Mouse (Mus musculus) limb, embryonic 15.5 days (tissue): ENCODE results near the gene Leng9. TPM values are rescaled to one million over a fixed set of nuclear protein-coding genes. Genes with fewer than 3 reads are reported as not detected.
"Not testable (repeated sequence)": the region's sequence is repeated elsewhere in the genome, so short reads cannot be mapped to it uniquely, and the experiment has no call there.

ENCODE experiments used
- ATAC-seq: fragments of 200-750 bp; cut with Nextera tagmentation; 2 replicates; pipeline ENCODE4 v1.8.0; 2017; ENCODE audit warnings: low read depth, moderate TSS enrichment; ENCODE audit not compliant: insufficient number of reproducible peaks, low FRiP score, low TSS enrichment
- H3K27ac ChIP-seq: fragments of 300-500 bp; sonication (generic); 2 replicates; pipeline ENCODE4 v1.5.1; 2015; ENCODE audit warnings: moderate library complexity, mild to moderate bottlenecking, inconsistent platforms
- H3K27me3 ChIP-seq: fragments of 300-500 bp; sonication (generic); 2 replicates; pipeline ENCODE4 v1.6.1; 2015; ENCODE audit warnings: inconsistent platforms
- H3K36me3 ChIP-seq: fragments of 300-500 bp; sonication (generic); 2 replicates; pipeline ENCODE4 v1.6.1; 2015; ENCODE audit warnings: inconsistent platforms
- H3K4me1 ChIP-seq: fragments of 300-500 bp; sonication (generic); 2 replicates; pipeline ENCODE4 v1.6.1; 2015; ENCODE audit warnings: inconsistent platforms
- H3K4me2 ChIP-seq: fragments of 300-500 bp; sonication (generic); 2 replicates; pipeline ENCODE4 v1.6.1; 2015; ENCODE audit warnings: mild to moderate bottlenecking, inconsistent platforms
- H3K4me3 ChIP-seq: fragments of 300-500 bp; sonication (generic); 2 replicates; pipeline ENCODE4 v1.5.1; 2015; ENCODE audit warnings: mild to moderate bottlenecking, inconsistent platforms
- H3K9ac ChIP-seq: fragments of 300-500 bp; sonication (generic); 2 replicates; pipeline ENCODE4 v1.6.1; 2015; ENCODE audit warnings: inconsistent platforms
- H3K9me3 ChIP-seq: fragments of 300-500 bp; sonication (generic); 2 replicates; pipeline ENCODE4 v1.6.1; 2016; ENCODE audit warnings: inconsistent platforms
- WGBS: fragments of 180-500 bp; shearing (Covaris S2); methylation state at CpG from one replicate; pipeline ENCODE4 v1.1.7; 2015; 5-methylcytosine and 5-hydroxymethylcytosine counted together
- polyA plus RNA-seq: library from polyadenylated mRNA; unstranded; fragments of >200 nt; fragmentation: Nextera tagmentation; extraction: Ambion mirVana; gene quantifications from 2 replicates; pipeline ENCODE4 v1.2.1, GENCODE M21; 2015

Leng9 gene
- 5.4 and 6.2 TPM in 2 replicates for polyA plus RNA-seq

DNA sequence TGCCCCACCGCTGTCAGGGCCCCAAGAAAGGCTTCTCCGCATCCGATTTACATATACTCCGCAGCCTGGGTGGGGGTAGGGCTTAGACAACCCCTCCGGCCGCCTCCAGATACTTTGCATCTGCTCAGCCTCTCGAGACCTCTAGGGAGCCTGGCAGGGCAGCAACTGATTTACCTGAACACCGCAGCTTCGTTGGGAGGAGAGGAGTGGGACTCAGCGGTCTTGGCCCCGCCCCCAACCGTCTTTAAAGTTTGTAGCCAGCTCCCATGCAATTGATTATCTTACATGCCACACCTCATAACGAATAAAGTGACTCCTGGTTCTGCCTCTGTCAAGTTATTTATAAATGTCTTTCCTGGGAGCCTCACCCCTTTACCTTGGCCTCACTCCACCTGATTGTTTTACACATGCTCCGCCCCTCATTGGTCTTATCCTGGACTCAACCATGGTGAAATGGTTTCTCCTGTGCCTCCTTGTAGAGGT is at the start of gene Leng9:
Gene Leng9, minus strand, starts transcription at position 316 of the 483 bp plus-strand sequence.
- Histone ChIP-seq H3K27me3 (peaks cover 6% of the 10 kb centered on the region; the same call in 1 of the 2 replicates), H3K9ac (peak within 1 kb of the TSS; percentile 82), H3K36me3 (peaks cover 34% of the 10 kb centered on the region), H3K27ac (peak within 1 kb of the TSS; percentile 98), H3K4me2 (peak within 1 kb of the TSS; percentile 79), H3K4me1 (peaks cover 41% of the 10 kb centered on the region), H3K4me3 (peak within 1 kb of the TSS; percentile 71), H3K9me3 (no peaks in the 10 kb centered on the region)
- 3% methylated on average over 14 of the region's 14 CpGs for WGBS
- ATAC-seq = 0 out of 2 replicates have a peak, but pooled peaks have one; percentile 15

DNA sequence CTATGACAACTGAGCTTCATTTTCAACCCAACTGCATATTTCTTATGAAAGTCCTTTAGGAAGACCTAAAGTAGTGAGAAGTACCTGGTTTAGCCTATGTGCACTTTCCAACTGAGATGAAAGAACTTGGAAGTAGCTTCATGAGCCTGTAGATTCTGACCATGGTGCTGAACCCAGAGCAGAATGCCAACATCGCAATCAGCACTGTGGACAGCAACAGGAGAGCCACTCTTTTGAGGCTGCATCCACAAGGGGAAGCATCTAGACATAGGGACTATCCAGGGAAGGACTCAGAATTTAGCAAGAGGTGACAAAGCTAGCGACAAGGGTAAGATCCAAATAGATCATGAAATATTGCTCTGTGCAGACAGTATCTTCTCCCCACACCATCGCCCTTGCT is 28.3 kb upstream of the Leng9 start:
- no peaks in the 10 kb centered on the region for H3K4me1 ChIP-seq
- no peak overlapping the region for H3K27ac ChIP-seq
- H3K36me3 ChIP-seq = no peaks in the 10 kb centered on the region
- no peak for ATAC-seq
- no peaks in the 10 kb centered on the region for H3K27me3 ChIP-seq
- H3K4me3 ChIP-seq = no peak overlapping the region
- H3K9ac ChIP-seq = no peak overlapping the region
- no peak overlapping the region for H3K4me2 ChIP-seq
- WGBS = 47% methylated on average over 3 of the region's 3 CpGs
- no peaks in the 10 kb centered on the region for H3K9me3 ChIP-seq

DNA sequence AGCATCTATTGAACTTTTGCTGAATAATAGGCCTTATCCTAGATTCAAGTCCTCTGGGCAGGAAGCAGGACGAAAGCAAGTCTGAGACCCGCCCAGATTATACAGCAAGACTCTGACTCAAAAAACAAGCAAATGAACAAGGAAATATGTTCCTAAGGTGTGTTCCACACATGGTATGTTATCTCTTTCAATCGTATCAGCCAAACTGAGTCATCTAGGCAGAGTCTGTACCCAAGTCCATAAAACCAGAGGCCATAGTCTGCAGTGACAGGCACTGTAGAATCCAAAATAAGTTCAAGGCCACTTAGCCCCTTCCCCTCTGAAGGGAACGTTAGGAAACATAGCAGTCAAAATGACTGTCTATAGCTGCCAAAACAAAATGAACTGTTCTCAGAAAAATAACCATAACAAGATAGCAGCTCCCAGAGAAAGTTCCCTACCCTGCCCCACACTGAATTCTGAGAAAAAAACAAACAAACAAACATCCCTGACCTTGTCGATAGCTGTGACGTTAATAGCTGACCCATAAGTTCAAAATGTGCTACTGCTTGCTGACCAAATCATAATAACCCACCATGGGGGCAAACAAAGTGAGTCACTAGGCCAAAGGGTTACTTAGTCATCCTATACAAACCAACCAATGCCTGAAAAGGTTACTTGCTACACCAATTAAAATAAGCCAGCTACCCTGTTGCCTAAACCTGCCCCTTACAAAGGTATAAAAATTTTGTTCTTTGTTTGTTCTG is 20.2 kb upstream of the Leng9 start:
- peaks cover 2% of the 10 kb centered on the region for H3K4me1 ChIP-seq
- H3K9ac ChIP-seq = no peak overlapping the region
- H3K27ac ChIP-seq = no peak overlapping the region
- 82% methylated on average over 6 of the region's 6 CpGs for WGBS
- no peak overlapping the region for H3K4me3 ChIP-seq
- no peak for ATAC-seq
- H3K27me3 ChIP-seq = no peaks in the 10 kb centered on the region
- H3K4me2 ChIP-seq = no peak overlapping the region
- H3K36me3 ChIP-seq = no peaks in the 10 kb centered on the region
- H3K9me3 ChIP-seq = no peaks in the 10 kb centered on the region

DNA sequence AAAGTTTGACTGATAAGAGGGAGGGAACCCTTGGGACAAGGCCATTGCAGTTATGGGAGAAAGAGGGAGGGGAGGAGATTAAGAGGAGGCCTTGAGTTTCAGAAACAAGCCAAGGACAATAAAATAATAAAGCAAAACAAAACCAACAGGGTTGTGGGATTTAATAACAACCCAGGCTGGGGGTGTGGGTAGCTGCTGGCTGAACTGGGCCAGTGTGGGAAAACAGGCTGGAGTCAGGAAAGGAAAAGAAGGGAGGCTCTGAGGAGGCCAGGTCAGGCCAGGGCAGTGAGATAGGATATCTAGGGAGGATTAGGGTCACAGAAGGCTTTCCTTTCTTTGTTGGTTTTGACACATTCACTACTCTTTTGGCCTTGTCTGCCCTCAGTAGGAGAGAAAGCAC is 16.9 kb upstream of the Leng9 start:
- no peak overlapping the region for H3K9ac ChIP-seq
- H3K4me1 ChIP-seq = peaks cover 22% of the 10 kb centered on the region
- H3K27ac ChIP-seq = no peak overlapping the region
- no peak for ATAC-seq
- no peak overlapping the region for H3K4me2 ChIP-seq
- H3K27me3 ChIP-seq = no peaks in the 10 kb centered on the region
- H3K36me3 ChIP-seq = no peaks in the 10 kb centered on the region
- no peaks in the 10 kb centered on the region for H3K9me3 ChIP-seq
- no peak overlapping the region for H3K4me3 ChIP-seq

DNA sequence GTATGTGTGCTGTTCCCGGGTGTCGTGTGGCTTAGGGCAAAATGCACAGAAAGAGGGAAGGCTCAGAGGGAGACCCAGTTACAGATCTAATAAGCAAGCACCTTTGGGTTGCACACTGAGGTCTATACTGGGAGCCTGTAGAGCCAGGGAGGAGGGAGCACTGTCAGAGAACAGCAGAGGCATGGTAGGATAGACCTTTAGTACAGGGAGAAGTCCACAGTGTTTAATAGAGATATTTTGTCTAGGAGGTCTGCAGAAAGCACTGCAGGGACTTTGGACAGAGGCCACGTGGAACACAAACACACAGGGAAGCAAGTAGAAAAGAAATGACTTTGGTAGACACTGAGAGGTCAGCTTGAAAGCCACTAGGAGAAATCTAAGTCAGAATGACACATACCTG is 15.1 kb upstream of the Leng9 start:
- H3K4me1 ChIP-seq = peaks cover 22% of the 10 kb centered on the region
- 12% methylated on average over 3 of the region's 3 CpGs for WGBS
- H3K4me2 ChIP-seq = peak overlapping the region; percentile 75
- ATAC-seq = no peak
- no peak overlapping the region for H3K9ac ChIP-seq
- no peaks in the 10 kb centered on the region for H3K27me3 ChIP-seq
- 0 out of 2 replicates have a peak, but pooled peaks cover 5% of the 10 kb centered on the region for H3K36me3 ChIP-seq
- peak overlapping the region; percentile 93 for H3K27ac ChIP-seq
- peak overlapping the region; percentile 64 for H3K4me3 ChIP-seq
- H3K9me3 ChIP-seq = no peaks in the 10 kb centered on the region

DNA sequence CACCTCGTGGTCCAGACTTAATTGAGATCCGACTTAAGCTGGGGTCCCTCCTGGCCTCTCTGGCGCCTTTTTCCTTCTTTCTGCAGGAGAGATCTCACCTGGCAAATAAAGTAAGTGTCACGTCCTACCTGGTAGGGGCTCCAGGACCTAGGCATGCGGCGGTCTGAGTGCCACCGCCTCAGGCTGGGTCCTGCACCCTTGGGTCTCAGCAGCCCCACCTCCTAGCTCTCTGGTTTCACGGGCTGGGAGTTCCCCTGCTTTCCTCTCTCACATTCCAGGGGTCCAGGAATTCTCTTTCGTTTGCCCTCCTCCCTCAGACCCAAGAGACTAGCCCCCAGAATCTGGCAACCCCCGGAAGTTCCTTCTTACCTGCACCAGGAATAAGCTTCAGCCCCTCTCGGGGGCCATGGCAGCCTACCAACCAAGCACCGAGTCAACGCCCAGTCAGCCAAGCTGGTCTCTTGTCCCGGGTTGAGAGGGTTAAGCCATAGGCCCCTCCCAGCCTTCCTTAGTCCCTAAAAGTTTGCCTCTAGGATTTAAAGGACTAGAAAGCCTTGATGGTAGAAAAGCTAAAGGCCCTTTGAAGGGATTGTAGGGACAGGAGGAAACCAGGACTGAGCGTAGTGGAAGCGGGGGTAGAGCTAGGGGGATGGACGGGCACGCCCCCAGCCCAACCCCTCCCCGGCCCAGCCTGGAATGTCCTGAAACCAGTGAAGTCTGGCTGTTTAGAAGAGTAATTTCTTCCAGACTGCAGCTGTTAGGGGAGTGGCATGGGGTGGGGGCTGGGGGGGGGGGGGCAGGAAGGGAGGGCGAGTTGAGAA is 14.1 kb upstream of the Leng9 start, which contains the start of gene Cdc42ep5:
Gene Cdc42ep5, minus strand, starts transcription at position 771 of the 821 bp plus-strand sequence.
- Histone ChIP-seq H3K9ac (peak within 1 kb of the TSS; percentile 58), H3K4me2 (peak within 1 kb of the TSS; percentile 75), H3K27ac (peak within 1 kb of the TSS; percentile 93), H3K9me3 (no peaks in the 10 kb centered on the region), H3K36me3 (0 out of 2 replicates have a peak, but pooled peaks cover 5% of the 10 kb centered on the region), H3K27me3 (no peaks in the 10 kb centered on the region), H3K4me3 (peak within 1 kb of the TSS; percentile 64), H3K4me1 (peaks cover 22% of the 10 kb centered on the region)
- peak; percentile 95 for ATAC-seq
- WGBS = 0% methylated on average over 19 of the region's 20 CpGs

DNA sequence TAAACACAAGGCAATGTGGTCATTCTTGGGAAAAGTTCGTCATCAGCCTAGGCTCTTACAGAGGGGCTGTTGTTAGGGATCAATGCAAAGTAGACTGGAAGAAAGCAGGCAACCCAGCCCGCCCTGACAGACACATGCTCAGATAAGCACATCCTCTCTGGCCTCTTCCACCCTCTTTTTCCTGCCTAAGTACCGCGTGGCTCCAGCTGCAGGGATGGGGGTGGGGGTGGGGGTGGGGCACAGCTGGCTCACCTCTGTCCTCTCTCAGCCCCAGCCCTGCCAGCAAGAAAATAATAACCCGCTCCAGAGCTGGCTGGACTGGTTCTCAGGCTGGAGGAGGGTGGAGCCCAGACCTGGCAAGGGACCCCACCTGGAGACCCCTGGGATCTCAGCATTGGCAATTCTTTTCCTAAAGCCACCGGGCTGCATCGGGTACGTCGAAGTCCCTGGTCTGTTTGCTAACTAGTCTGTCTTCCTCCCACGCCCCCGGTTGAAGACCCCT is 13.4 kb upstream of the Leng9 start:
- 1% methylated on average over 11 of the region's 11 CpGs for WGBS
- Histone ChIP-seq H3K4me1 (peaks cover 22% of the 10 kb centered on the region), H3K36me3 (0 out of 2 replicates have a peak, but pooled peaks cover 5% of the 10 kb centered on the region), H3K4me3 (peak overlapping the region; percentile 64), H3K9me3 (no peaks in the 10 kb centered on the region), H3K4me2 (peak overlapping the region; percentile 75), H3K9ac (peak overlapping the region; percentile 58), H3K27ac (peak overlapping the region; percentile 93), H3K27me3 (no peaks in the 10 kb centered on the region)
- ATAC-seq = peak; percentile 25; the same call in 1 of the 2 replicates

DNA sequence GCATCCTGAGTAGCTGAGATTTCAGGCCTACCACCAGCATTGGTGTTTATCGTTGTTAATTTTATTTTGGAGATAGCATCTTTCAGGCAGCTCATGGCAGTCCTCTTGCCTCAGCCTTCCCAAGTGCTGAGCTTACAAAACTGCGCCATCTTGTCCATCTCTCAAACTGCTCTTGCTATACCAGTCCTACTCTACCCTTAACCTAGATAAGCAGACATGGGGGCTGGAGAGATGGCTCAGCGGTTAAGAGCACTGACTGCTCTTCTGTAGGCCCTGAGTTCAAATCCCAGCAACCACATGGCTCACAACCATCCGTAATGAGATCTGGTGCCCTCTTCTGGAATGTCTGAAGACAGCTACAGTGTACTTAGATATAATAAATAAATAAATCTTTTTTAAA is 11.4 kb upstream of the Leng9 start:
- not testable (repeated sequence) for ATAC-seq, H3K27ac ChIP-seq, H3K36me3 ChIP-seq, H3K4me3 ChIP-seq, H3K4me2 ChIP-seq, H3K27me3 ChIP-seq, H3K9me3 ChIP-seq, H3K9ac ChIP-seq
- peaks cover 22% of the 10 kb centered on the region for H3K4me1 ChIP-seq
- 92% methylated on average over 4 of the region's 4 CpGs for WGBS

DNA sequence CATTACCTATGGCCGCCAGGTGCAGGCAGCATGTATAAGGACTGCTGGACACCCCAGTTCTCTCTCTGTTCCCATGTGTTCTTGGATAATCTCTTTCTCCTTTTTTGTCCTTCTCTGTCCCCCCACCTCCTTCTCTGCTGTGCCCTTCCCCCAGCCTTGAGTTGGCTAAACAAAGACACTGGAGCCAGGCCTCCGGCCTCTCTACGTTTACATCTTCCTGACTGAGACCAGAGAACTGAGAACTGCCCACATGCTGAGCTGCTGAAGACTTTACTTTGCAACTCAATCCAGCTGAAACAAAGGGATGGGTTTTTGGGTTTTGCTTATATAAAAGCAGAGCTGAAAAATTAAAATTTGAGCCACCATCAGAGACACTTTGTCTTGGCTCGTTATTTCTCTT is 4.8 kb upstream of the Leng9 start:
- 63% methylated on average over 4 of the region's 4 CpGs for WGBS
- H3K4me1 ChIP-seq = peaks cover 21% of the 10 kb centered on the region
- no peak overlapping the region for H3K9ac ChIP-seq
- peaks cover 6% of the 10 kb centered on the region; the same call in 1 of the 2 replicates for H3K27me3 ChIP-seq
- no peak overlapping the region for H3K4me2 ChIP-seq
- H3K27ac ChIP-seq = no peak overlapping the region
- no peaks in the 10 kb centered on the region for H3K9me3 ChIP-seq
- H3K36me3 ChIP-seq = 0 out of 2 replicates have a peak, but pooled peaks cover 3% of the 10 kb centered on the region
- no peak for ATAC-seq
- H3K4me3 ChIP-seq = no peak overlapping the region

DNA sequence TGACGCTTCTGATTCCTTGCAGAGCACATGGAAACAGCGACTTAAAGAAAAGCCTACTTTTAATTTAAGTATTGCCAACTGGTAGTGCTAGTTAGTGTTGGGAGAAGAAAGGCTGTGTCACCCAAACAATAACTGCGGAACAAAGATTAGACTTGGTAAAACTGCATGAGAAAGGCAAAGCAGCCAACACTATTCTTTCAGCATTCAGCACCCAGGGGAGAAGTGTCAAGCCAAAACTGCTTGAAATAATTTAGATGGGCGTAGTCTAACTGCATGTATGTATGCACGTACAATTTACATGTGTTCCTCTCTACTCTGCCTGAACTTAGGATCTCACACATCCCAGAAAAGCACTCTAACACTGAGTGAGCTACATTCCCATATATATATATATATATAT is 4.2 kb upstream of the Leng9 start:
- peaks cover 23% of the 10 kb centered on the region for H3K4me1 ChIP-seq
- no peak for ATAC-seq
- H3K9me3 ChIP-seq = no peaks in the 10 kb centered on the region
- no peak overlapping the region for H3K4me3 ChIP-seq
- H3K27me3 ChIP-seq = peaks cover 6% of the 10 kb centered on the region; the same call in 1 of the 2 replicates
- no peak overlapping the region for H3K9ac ChIP-seq
- H3K27ac ChIP-seq = no peak overlapping the region
- WGBS = 56% methylated on average over 5 of the region's 5 CpGs
- H3K4me2 ChIP-seq = no peak overlapping the region
- H3K36me3 ChIP-seq = 0 out of 2 replicates have a peak, but pooled peaks cover 3% of the 10 kb centered on the region

DNA sequence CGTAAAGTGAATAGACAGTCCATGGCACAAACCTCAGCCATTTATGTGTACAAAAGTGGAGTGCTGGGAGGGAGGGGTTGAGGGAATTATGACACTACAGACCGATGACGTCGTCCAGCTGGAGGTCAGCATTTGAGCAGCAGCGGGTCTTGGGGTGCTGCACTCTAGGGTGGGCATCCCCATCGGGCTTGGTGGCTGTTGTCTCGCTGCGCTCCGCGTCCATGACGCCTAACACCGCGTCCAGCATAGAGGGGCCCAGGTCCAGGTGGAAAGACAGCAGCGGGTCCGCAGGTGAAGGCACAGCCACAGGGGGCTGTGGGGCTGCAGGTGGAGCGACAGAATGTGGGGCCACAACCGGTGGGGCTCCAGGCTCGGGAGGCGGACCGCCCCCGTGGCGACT is 1.1 kb upstream of the Leng9 start:
- Histone ChIP-seq H3K9ac (no peak overlapping the region), H3K4me3 (no peak overlapping the region), H3K4me2 (no peak overlapping the region), H3K36me3 (peaks cover 23% of the 10 kb centered on the region), H3K4me1 (peaks cover 43% of the 10 kb centered on the region), H3K27ac (no peak overlapping the region), H3K27me3 (peaks cover 6% of the 10 kb centered on the region; the same call in 1 of the 2 replicates), H3K9me3 (no peaks in the 10 kb centered on the region)
- 28% methylated on average over 22 of the region's 22 CpGs for WGBS
- ATAC-seq = no peak
